Mouse (Mus musculus) E14TG2a.4 (cell line): ENCODE measurements around the gene Ring1.

ENCODE experiments used
- CTCF ChIP-seq: conservative IDR thresholded peaks from 2 replicates; pipeline ENCODE4 v1.5.1; 2014; ENCODE audit warnings: low read length
- NANOG ChIP-seq: IDR thresholded peaks from 2 replicates; pipeline ENCODE4 v1.6.1; 2014; ENCODE audit warnings: borderline replicate concordance, low read length, mixed read lengths
- POU5F1 ChIP-seq: IDR thresholded peaks from 2 replicates; pipeline ENCODE4 v1.6.1; 2014; ENCODE audit warnings: low read length, borderline replicate concordance

- TF ChIP-seq CTCF (no peak), NANOG (no peak), POU5F1 (no peak)
These were observed 46.5 kb downstream of the Ring1 start for GRCm38 (mm10) chr17:33977861-33978557.
